10 mouse cellular contexts compared by ENCODE assay signal in genomic region chr11:48801831-48802772, GRCm38 (mm10). TPM values are rescaled to one million over a fixed set of nuclear protein-coding genes. Genes with fewer than 3 reads are reported as not detected.
DNase-seq lines count a peak whose midpoint lies in the region; ATAC-seq and TF ChIP-seq lines count a peak whose summit lies in the region.
"Had no signal": no experiment of that assay in that cellular context is flagged by ENCODE, and none has a peak within 500 bp of the region (broad histone marks: within the 10 kb centered on the region; RNA-seq: fewer than 3 reads in every experiment).

No protein-coding gene starts in this region.

- H3K4me3 ChIP-seq in E14TG2a.4 (replicated peaks; ENCODE audit: low read length): peak overlapping the region; percentile 98
- peak overlapping the region; percentile 60 for H3K4me3 ChIP-seq in forebrain, embryonic 16.5 days (replicated peaks; ENCODE audit: low read length)
- H3K4me3 ChIP-seq in liver, embryonic 14.5 days (ENCODE audit: insufficient read depth in 1 of 2, low read depth in 2 of 2, low read length in 2 of 2): peak overlapping the region; percentile 83 to 95

- H3K4me2 ChIP-seq in forebrain, embryonic 16.5 days (ENCODE audit: low read length): peak overlapping the region; percentile 97
- peak overlapping the region; percentile 94 for H3K4me2 ChIP-seq in liver, embryonic 14.5 days (ENCODE audit: low read depth)

- H3K4me1 ChIP-seq in E14TG2a.4 (replicated peaks; ENCODE audit: low read depth, low read length): peaks cover 65% of the 10 kb centered on the region
- H3K4me1 ChIP-seq in forebrain, embryonic 16.5 days (replicated peaks; ENCODE audit: control insufficient read depth, insufficient read depth, low read length): peaks cover 33% of the 10 kb centered on the region
- H3K4me1 ChIP-seq in liver, embryonic 14.5 days (replicated peaks; ENCODE audit: control insufficient read depth in 2 of 2, insufficient read depth in 2 of 2, low read length in 1 of 2): peaks cover 13 to 32% of the 10 kb centered on the region in 2 experiments

- no peak for TF ChIP-seq EP300 in liver, embryonic 14.5 days (IDR thresholded peaks at IDR 0.05; ENCODE audit: low read depth)

- ATAC-seq in forebrain, embryonic 16.5 days: no peak
- no peak for ATAC-seq in liver, embryonic 14.5 days (ENCODE audit: insufficient read depth)
- no peak for ATAC-seq in megakaryocyte-erythroid progenitor cell, adult 5-6 weeks (replicated peaks; ENCODE audit: low FRiP score, low TSS enrichment, poor library complexity, severe bottlenecking)

- no peaks in the 10 kb centered on the region for H3K9me3 ChIP-seq in E14TG2a.4 (ENCODE audit: low read length)
- no peaks in the 10 kb centered on the region for H3K9me3 ChIP-seq in forebrain, embryonic 16.5 days (ENCODE audit: control insufficient read depth, low read length)
- H3K9me3 ChIP-seq in liver, embryonic 14.5 days (ENCODE audit: control insufficient read depth, low read length): no peaks in the 10 kb centered on the region

- H3K27me3 ChIP-seq in E14TG2a.4 (ENCODE audit: insufficient read depth, low read length): no peaks in the 10 kb centered on the region
- H3K27me3 ChIP-seq in forebrain, embryonic 16.5 days (replicated peaks; ENCODE audit: control insufficient read depth, insufficient read depth, low read length): no peaks in the 10 kb centered on the region
- no peaks in the 10 kb centered on the region for H3K27me3 ChIP-seq in liver, embryonic 14.5 days (ENCODE audit: control insufficient read depth, insufficient read depth, low read length)

- peak; percentile 89 for DNase-seq in heart, adult 11 months
- no peak for DNase-seq in heart, postnatal 10 days
- DNase-seq in liver, embryonic 14.5 days (ENCODE audit: low read depth in 3 of 3, low spot score in 3 of 3): no peak
- no peak for DNase-seq in urinary bladder, postnatal 14 days (ENCODE audit: low spot score)
- no peak for DNase-seq in adrenal gland, postnatal 14 days
- DNase-seq: cerebellum, adult 11 months; lung, adult 18-20 months had no signal

- 82% methylated on average over 17 of the region's 17 CpGs for WGBS in forebrain, embryonic 16.5 days
- WGBS in liver, embryonic 14.5 days (ENCODE audit: insufficient replicate concordance): 46% methylated on average over 17 of the region's 17 CpGs

- TF ChIP-seq CTCF in E14TG2a.4 (conservative IDR thresholded peaks at IDR 0.05; ENCODE audit: low read length): no peak
- TF ChIP-seq CTCF in liver, embryonic 14.5 days (IDR thresholded peaks at IDR 0.05; ENCODE audit: low read depth): no peak

- H3K27ac ChIP-seq in forebrain, embryonic 16.5 days (ENCODE audit: low read length): no peak overlapping the region
- H3K27ac ChIP-seq in liver, embryonic 14.5 days: peak overlapping the region; percentile 39

- peak overlapping the region; percentile 87 for H3K9ac ChIP-seq in forebrain, embryonic 16.5 days (replicated peaks; ENCODE audit: low read depth, low read length)
- peak overlapping the region; percentile 96 for H3K9ac ChIP-seq in liver, embryonic 14.5 days (replicated peaks)

- intact Hi-C loops in heart, postnatal 10 days (cut with DNase I): loop anchor here (1.0 to 2.0 kb wide), 2 partner anchors 14 to 401 kb away; partner anchors contain the start of gene Zfp62

- H3K36me3 ChIP-seq in E14TG2a.4 (ENCODE audit: insufficient read depth, low read length): peaks cover 67% of the 10 kb centered on the region
- H3K36me3 ChIP-seq in forebrain, embryonic 16.5 days (ENCODE audit: control insufficient read depth, insufficient read depth): peaks cover 42% of the 10 kb centered on the region
- H3K36me3 ChIP-seq in liver, embryonic 14.5 days (replicated peaks; ENCODE audit: control insufficient read depth, insufficient read depth, low read depth): peaks cover 61% of the 10 kb centered on the region

RNA-seq across cellular contexts. Expression of gene Rack1, which starts 2.0 kb away (rescaled TPM):
- total RNA-seq in heart, postnatal 10 days (2021): 100 to 1,000 TPM; 530 to 563 TPM
- 451 and 473 TPM in 2 replicates for polyA plus RNA-seq in forebrain, embryonic 16.5 days (2015; fragmentation: Nextera tagmentation; extraction: Ambion mirVana)
- 1,100 and 1,184 TPM in 2 replicates for polyA plus RNA-seq in liver, embryonic 14.5 days (2012; rRNA removed)
- polyA plus RNA-seq in liver, embryonic 14.5 days (2014; fragmentation: Nextera tagmentation; extraction: Ambion mirVana): 669 and 674 TPM in 2 replicates
- total RNA-seq in megakaryocyte-erythroid progenitor cell, adult 5-6 weeks (2014; fragmentation: Nextera tagmentation): 2,653 and 3,048 TPM in 2 replicates
- total RNA-seq in megakaryocyte-erythroid progenitor cell, adult 5-6 weeks (2017): 1,625 and 1,902 TPM in 2 replicates
- 735 and 919 TPM in 2 replicates for total RNA-seq in adrenal gland, postnatal 14 days (2021)

RNA-seq across cellular contexts. Expression of gene Trim41, which starts 15.1 kb away (rescaled TPM):
- 10 to 100 TPM; 27.9 to 30.1 TPM for total RNA-seq in heart, postnatal 10 days (2021)
- 7.2 and 7.6 TPM in 2 replicates for polyA plus RNA-seq in forebrain, embryonic 16.5 days (2015; fragmentation: Nextera tagmentation; extraction: Ambion mirVana)
- polyA plus RNA-seq in liver, embryonic 14.5 days (2012; rRNA removed): 8.2 and 9.2 TPM in 2 replicates
- 1.0 and 1.3 TPM in 2 replicates for polyA plus RNA-seq in liver, embryonic 14.5 days (2014; fragmentation: Nextera tagmentation; extraction: Ambion mirVana)
- 16.0 and 19.8 TPM in 2 replicates for total RNA-seq in megakaryocyte-erythroid progenitor cell, adult 5-6 weeks (2014; fragmentation: Nextera tagmentation)
- total RNA-seq in megakaryocyte-erythroid progenitor cell, adult 5-6 weeks (2017): 18.6 and 64.6 TPM in 2 replicates
- 34.6 and 40.5 TPM in 2 replicates for total RNA-seq in adrenal gland, postnatal 14 days (2021)

RNA-seq across cellular contexts. Expression of gene Trim7, which starts 23.8 kb away (rescaled TPM):
- 10 to 100 TPM; 10.1 to 12.8 TPM for total RNA-seq in heart, postnatal 10 days (2021)
- 1.4 and 2.0 TPM in 2 replicates for polyA plus RNA-seq in forebrain, embryonic 16.5 days (2015; fragmentation: Nextera tagmentation; extraction: Ambion mirVana)
- polyA plus RNA-seq in liver, embryonic 14.5 days (2012; rRNA removed): 0.09 and 0.23 TPM in 2 replicates
- polyA plus RNA-seq in liver, embryonic 14.5 days (2014; fragmentation: Nextera tagmentation; extraction: Ambion mirVana): 0.04 and 0.13 TPM in 2 replicates
- total RNA-seq in megakaryocyte-erythroid progenitor cell, adult 5-6 weeks (2014; fragmentation: Nextera tagmentation): 0.84 TPM in 1 of 2 replicates, not detected in the other
- total RNA-seq in megakaryocyte-erythroid progenitor cell, adult 5-6 weeks (2017): 0.75 and 0.80 TPM in 2 replicates
- 6.1 and 8.5 TPM in 2 replicates for total RNA-seq in adrenal gland, postnatal 14 days (2021)

RNA-seq across cellular contexts. Expression of gene Gm12184, which starts 24.4 kb away (rescaled TPM):
- total RNA-seq in heart, postnatal 10 days (2021): 1 to 10 TPM; 2.9 to 5.0 TPM
- 2.8 and 3.9 TPM in 2 replicates for polyA plus RNA-seq in forebrain, embryonic 16.5 days (2015; fragmentation: Nextera tagmentation; extraction: Ambion mirVana)
- 9.6 and 12.4 TPM in 2 replicates for polyA plus RNA-seq in liver, embryonic 14.5 days (2012; rRNA removed)
- 1.6 and 2.8 TPM in 2 replicates for polyA plus RNA-seq in liver, embryonic 14.5 days (2014; fragmentation: Nextera tagmentation; extraction: Ambion mirVana)
- total RNA-seq in megakaryocyte-erythroid progenitor cell, adult 5-6 weeks (2014; fragmentation: Nextera tagmentation): 10.6 and 12.0 TPM in 2 replicates
- 6.7 and 9.1 TPM in 2 replicates for total RNA-seq in megakaryocyte-erythroid progenitor cell, adult 5-6 weeks (2017)
- 2.3 and 3.5 TPM in 2 replicates for total RNA-seq in adrenal gland, postnatal 14 days (2021)
